Mouse (Mus musculus) layer of hippocampus, adult 2 months (tissue): ENCODE results near the gene Rxfp1. TPM values are rescaled to one million over a fixed set of nuclear protein-coding genes. Genes with fewer than 3 reads are reported as not detected.

ENCODE experiments used
- DNase-seq, 2 experiments: peaks; one replicate each; pipeline ENCODE4 v3.0.0; 2022; ENCODE audit warnings: low spot score in 2 of 2
- H3K27ac ChIP-seq: fragments of 200-600 bp; 2 replicates; pipeline ENCODE4 v1.8.1; 2022
- H3K4me3 ChIP-seq: fragments of 200-600 bp; 2 replicates; pipeline ENCODE4 v1.8.1; 2022; ENCODE audit warnings: mild to moderate bottlenecking
- CTCF ChIP-seq: fragments of 200-600 bp; conservative IDR thresholded peaks from 2 replicates; pipeline ENCODE4 v1.8.1; 2022; ENCODE audit warnings: antibody characterized with exemption, mild to moderate bottlenecking, moderate library complexity
- total RNA-seq, 2 experiments: library from RNA; stranded (reverse); gene quantifications; 2 replicates each; pipeline ENCODE4 v1.2.3; 2021

Rxfp1 gene
- total RNA-seq, 2 experiments from 2014 or later, result 8.7 to 8.8 TPM

DNA sequence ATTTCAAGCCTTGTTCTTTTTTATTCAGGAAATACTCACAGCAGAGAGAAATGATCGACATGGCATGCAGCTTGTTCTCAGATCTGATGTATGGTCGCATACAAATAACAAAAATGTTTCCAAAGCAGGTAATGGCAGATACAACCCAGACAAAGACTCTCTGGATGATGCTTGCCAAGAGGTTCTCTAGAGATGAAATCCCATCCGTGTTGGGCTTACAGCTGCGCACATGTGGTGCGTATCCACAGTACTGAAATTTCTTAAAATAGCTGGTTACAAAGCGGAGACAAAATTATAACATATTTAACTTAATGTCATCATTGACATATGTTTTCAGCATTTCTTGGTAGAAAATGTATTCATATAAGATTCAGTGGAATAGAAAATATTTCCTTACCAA is 85.6 kb downstream of the Rxfp1 start:
- no peak for DNase-seq
- H3K4me3 ChIP-seq, result no peak overlapping the region
- no peak for TF ChIP-seq CTCF
- H3K27ac ChIP-seq, result no peak overlapping the region

DNA sequence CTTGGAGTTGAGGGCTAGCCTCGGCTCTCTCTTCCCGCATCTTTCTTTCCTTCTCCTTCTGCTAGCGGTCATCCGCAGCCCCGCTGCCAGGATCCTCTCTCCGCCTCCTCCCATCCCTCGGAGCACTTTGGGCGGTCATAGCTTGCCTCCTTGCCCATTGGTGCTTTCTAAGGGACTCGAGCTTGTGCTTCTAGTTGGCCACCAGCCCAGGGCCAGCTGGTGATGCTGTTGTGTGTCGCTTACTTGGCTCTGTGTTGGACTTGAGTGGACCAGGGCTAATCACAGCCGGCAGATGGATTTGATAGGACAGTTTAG is 108.3 kb downstream of the Rxfp1 start, which contains the start of gene Etfdh:
Gene Etfdh (minus strand): TSS at position 85 of the 315 bp plus-strand sequence.
- peak within 1 kb of the TSS; percentile 58 for H3K4me3 ChIP-seq
- no peak for TF ChIP-seq CTCF
- peak within 1 kb of the TSS; percentile 90 for H3K27ac ChIP-seq
- DNase-seq, result peak; percentile 40 to 42

DNA sequence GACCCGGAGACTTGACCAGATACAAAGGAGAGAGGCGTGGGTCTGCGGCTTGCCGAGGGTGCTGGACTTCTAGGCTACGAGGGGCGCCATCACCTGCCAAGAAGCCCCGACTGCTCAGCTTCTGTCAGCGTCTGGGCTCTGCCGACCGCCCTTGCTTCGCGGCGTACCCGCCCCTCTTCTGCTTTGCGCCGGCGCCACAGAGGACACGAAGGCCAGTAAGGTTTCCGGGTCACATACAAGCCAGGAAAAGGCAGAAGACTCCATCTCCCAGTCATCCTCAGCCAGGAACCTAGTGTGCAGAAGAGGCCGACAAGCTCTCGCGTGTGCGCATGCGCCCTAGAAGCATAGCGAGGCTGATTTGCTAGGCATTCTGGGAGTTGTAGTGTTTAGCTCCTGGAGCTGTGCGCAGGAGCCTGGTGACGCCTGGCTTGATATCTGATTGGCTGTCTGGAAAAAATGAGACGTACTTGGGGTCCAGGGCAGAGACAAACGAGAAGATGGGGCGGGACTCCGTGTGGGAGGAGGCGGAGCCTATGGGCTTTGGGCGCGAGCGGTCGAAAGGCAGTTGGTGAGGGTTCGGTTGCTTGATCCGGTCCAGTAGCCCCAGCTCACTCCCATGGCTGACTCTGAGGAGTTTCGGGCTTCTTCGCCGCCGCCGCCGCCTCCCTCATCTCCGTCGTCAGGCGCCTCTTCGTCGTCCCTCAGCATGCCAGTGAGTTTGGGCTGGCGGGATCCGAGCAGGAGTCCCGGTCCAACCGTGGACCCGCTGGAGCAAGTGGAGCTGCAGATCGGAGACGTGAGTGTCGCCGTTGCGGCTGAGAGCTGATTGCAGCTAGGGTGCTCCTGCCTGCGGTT is 108.9 kb downstream of the Rxfp1 start, which contains the start of gene 4930579G24Rik:
Gene 4930579G24Rik (plus strand): TSS at position 519 of the 855 bp plus-strand sequence.
- peak within 1 kb of the TSS; percentile 58 for H3K4me3 ChIP-seq
- no peak for TF ChIP-seq CTCF
- DNase-seq, result peak; percentile 93 to 99
- peak within 1 kb of the TSS; percentile 90 for H3K27ac ChIP-seq

DNA sequence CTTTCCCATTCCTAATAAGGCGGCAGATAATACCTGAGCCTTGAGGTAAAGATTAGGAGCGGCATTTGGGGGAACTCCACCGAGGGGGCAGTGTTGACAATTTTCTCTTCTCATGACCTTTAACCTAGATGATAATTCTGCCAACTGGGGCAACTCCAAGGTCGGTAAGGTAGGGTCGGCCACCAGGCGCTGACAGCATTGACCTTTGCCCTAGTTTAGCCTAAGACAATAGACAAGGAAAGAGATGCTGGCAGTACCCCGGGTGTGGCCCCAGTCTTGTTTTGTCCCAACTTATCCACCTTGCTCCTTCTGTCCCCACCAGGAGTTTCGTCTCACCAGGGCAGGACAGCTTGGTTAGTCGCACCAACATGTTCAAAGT is 109.5 kb downstream of the Rxfp1 start:
- DNase-seq, result no peak
- peak overlapping the region; percentile 58 for H3K4me3 ChIP-seq
- no peak; the same call in 1 of the 2 replicates for TF ChIP-seq CTCF
- H3K27ac ChIP-seq, result peak overlapping the region; percentile 90

GRCm38 (mm10) chr3:79627484-79628181 is 110.0 kb downstream of the Rxfp1 start:
- peak; percentile 69 for TF ChIP-seq CTCF
- peak overlapping the region; percentile 58 for H3K4me3 ChIP-seq
- peak overlapping the region; percentile 90; the same call in 1 of the 2 replicates for H3K27ac ChIP-seq
- no peak for DNase-seq

DNA sequence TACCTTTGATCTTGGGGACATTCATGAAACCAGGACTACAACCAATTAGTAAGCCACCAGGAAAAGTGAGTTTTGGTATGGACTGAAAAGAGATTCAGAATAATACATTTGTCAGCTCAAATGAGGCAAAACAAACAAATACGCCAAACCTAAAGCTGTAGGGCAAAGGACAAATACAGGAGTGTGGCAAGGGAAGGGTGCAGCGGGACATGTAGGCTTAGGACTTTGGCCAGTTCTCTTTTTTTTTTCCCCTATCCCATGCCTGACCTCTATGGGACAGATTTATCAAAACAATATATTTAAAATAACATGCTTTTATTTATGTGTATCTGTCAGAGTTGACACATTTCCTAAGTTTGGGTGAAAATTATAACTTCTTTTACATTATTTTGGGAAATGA is 127.8 kb downstream of the Rxfp1 start:
- no peak overlapping the region for H3K4me3 ChIP-seq
- no peak for DNase-seq
- H3K27ac ChIP-seq, result no peak overlapping the region
- TF ChIP-seq CTCF, result no peak

DNA sequence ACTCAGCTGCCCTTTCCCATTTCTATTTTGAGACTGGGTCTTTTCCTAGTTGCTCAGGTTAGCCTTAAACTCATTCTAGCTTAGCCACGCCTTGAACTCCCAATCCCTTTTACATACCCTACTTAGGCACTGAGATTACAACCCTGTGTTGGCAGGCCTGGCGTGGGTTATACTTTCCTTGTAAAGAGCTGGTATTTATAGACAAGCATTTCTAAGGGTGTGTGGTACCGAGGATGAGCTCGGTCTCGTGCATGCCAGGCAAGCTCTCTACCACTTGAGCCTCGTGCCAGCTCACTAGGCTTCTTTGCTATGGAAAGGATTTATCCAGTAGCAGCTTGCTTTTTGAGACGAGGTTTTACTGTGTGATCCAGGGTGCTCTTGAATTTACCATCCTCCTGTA is 142.2 kb downstream of the Rxfp1 start:
- H3K4me3 ChIP-seq, result no peak overlapping the region
- H3K27ac ChIP-seq, result no peak overlapping the region
- TF ChIP-seq CTCF, result no peak
- no peak for DNase-seq

DNA sequence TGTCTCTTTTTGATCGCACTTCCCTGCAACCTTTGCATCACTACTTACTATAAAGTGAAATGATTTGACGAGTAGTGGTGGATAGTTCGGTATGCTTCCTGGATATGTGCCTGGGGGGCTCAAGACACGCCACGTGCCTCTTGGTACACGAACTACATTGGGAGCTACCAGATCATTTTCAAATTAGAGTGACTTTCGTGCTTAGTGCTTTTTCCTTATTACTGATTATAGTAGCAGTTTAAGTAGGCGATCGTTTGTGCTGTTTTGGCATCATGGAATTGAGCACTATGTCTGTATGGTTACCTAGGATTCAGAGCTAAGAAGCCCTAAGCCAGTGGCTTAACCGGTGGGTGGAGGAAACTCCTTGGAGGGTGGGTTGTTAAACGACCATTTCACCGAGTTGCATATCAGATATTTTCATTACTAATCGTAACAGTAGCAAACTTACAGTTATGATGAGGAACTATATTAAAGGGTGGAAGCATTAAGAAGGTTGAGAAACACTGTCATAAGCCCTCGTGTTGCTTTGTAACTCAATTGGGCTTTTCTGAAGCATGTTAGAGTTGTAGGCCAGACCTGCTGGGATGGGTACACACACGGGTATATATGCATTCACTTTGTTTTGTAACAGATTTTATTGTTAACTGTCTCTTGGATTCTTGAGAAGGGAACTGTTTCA is 145.7 kb downstream of the Rxfp1 start:
- TF ChIP-seq CTCF, result no peak
- no peak for DNase-seq
- H3K4me3 ChIP-seq, result peak overlapping the region; percentile 93
- H3K27ac ChIP-seq, result peak overlapping the region; percentile 81

Other genes starting within 250 kb of the Rxfp1 start
- gene Fnip2, start 170.1 kb downstream of the Rxfp1 start, total RNA-seq, result 10 to 100 TPM; 22.2 to 26.9 TPM
- 10 to 100 TPM; 77.8 to 85.7 TPM for gene Ppid, start 146.5 kb downstream of the Rxfp1 start, total RNA-seq
- gene 4930579G24Rik, start 108.8 kb downstream of the Rxfp1 start, total RNA-seq, result 1 to 10 TPM; 1.3 to 1.6 TPM
- gene Etfdh, start 108.4 kb downstream of the Rxfp1 start, total RNA-seq, result 10 to 100 TPM; 28.6 to 28.8 TPM
- gene Tmem144, start 114.9 kb upstream of the Rxfp1 start, total RNA-seq, result 10 to 100 TPM; 18.3 to 23.4 TPM
- 1 to 10 TPM; 4.8 to 5.8 TPM for gene Fam198b, start 146.7 kb upstream of the Rxfp1 start, total RNA-seq